Mouse (Mus musculus) olfactory bulb, adult 2 months (tissue): Measurements from ENCODE around the gene Spata3.

Experiments
- CTCF ChIP-seq: fragments of 200-500 bp; IDR thresholded peaks from 2 replicates; pipeline ENCODE4 v1.5.1; 2012; ENCODE audit warnings: low read depth, mild to moderate bottlenecking, low read length, moderate library complexity; ENCODE audit not compliant: insufficient read depth
- POLR2A ChIP-seq: fragments of 200-500 bp; IDR thresholded peaks from 2 replicates; pipeline ENCODE4 v1.6.1; 2012; ENCODE audit warnings: mild to moderate bottlenecking, low read depth, low read length, moderate library complexity; ENCODE audit not compliant: insufficient read depth

DNA sequence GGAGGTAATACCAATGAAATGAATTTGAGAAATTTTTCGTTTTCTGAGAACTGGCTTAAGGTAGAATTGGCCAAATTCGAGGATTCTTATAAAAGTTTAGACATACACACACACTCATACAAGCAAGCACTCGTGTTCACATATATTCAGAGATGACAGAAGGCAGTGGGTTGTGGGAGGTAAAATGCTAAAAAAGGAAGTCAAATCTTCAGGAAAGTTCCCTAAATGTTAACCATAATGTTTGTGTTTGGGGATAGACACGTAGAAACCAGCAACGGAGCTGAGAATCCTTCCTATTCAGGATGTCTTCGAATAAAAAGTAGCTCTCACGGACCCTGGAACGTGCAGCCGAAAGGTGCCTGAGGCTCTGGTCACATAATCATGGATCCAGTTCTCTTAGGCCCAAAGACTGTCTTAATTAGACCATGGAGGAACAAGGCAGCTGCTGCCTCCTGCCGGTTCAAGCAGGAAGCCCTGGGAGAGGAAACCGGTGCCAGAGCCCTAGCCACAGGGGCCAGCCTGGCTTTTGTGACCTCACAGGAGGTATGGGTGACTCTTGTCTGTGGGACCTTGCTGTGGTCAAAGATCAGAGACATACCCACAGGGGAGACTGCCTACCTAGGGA lies 4.9 kb downstream of the Spata3 start:
- TF ChIP-seq CTCF (no peak), POLR2A (no peak)
